Mouse (Mus musculus) embryo, embryonic 11 days (tissue): ENCODE results near the gene Haghl.

Source experiments
- DNase-seq: peaks from one replicate; pipeline ENCODE4 v3.0.0-alpha.2; 2015

The Haghl gene

DNA sequence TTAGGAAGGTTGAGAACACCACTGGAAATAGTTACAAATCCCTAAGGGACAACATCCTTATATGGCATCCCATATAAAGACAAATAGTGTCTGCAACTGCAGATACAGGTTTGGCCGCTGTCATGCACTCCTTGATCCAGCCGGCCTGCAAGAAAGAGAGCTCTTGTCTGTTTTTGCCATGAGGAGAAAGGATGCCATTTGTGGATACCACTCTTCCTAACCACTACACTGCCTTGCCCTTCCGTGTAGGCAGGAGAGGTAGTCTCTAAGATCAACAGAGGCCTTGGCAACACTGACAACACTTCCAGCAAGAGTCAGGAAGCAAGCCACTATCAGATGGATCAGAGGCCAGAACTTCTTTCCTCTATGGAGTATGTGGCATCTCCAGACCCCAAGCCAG, 807 bp upstream of the Haghl start, which contains the start of gene Ccdc78:
Gene Ccdc78 (plus strand): TSS at position 301 of the 400 bp plus-strand sequence.
- no peak for DNase-seq

- DNase-seq, result no peak
These were observed 1.5 kb downstream of the Haghl start for GRCm38 (mm10) chr17:25783861-25784574.

DNA sequence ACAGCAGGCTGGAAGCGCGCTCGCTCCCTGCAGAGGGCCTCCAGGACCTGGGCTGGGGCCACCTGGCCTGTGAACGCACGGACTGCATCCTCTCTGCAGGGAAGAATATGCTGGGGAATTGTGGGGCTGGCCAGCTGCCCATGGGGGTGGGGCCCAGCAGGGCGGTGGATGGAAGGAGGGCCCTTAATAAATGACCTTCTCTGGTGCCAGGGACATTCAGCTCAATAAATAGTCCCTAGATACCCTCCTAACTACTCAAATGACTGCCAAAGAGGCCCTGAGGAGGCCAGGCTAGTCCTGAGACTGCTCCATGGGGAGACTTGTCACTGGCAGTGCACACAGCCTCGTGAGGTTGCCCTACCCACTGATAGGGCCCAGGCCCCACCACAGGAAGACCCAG, 2.4 kb downstream of the Haghl start:
- DNase-seq, result no peak

DNA sequence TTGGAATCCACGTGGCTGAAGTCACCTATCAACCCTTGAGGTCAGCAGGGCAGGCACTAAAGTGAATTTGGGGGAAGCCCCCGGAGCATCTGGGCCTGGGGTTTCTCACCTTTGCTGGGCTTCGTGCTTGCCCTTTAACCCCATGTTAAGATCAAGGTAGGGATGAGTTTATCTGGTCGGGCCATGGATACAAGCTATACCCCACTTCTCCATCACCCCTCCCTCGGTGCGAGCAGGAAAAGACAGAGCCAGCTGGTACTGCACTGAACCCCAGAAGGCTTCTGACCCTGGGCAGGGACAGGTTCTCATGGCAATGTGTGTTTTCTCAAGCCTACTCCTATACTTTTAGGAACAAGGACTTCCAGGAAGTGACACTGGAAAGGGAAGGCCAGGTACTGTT, 4.1 kb downstream of the Haghl start:
- no peak for DNase-seq

GRCm38 (mm10) chr17:25777948-25778347, 7.5 kb downstream of the Haghl start:
- no peak for DNase-seq

DNA sequence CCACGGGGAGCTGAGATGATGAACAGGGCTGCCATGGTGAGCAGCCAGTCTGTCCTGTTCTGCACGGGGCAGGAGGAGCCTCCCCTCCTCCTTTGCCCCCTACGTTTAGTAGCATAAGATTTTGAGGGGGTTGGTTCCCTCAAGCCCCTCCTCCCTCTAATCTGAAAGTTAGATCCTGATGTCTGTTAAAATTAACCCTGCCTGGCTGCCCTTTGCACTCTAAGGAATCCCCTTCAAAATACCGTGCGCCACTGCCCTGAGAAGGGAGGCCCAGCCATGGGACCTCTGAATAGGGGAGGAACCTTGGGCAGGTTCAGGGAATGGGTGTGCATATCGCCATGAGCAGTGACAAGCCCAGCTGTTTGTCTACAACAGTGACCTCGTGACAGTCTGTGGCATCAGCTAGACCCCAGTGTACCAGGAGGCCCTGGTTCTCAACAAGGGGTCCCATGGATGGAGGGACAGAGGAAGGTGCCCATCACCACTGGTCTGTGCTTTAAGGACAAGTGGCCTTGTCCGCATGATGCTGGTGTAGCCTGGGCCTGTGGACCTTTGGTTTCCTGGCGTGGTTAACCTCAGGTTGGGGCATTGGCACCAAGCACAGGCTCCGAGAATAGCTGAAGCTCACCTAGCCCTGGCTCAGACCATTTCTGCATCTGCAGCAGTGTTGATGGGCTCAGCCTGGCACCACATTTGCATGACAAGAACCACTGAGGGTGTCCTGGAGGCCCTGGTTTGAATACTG, 10.0 kb downstream of the Haghl start:
- no peak for DNase-seq

DNA sequence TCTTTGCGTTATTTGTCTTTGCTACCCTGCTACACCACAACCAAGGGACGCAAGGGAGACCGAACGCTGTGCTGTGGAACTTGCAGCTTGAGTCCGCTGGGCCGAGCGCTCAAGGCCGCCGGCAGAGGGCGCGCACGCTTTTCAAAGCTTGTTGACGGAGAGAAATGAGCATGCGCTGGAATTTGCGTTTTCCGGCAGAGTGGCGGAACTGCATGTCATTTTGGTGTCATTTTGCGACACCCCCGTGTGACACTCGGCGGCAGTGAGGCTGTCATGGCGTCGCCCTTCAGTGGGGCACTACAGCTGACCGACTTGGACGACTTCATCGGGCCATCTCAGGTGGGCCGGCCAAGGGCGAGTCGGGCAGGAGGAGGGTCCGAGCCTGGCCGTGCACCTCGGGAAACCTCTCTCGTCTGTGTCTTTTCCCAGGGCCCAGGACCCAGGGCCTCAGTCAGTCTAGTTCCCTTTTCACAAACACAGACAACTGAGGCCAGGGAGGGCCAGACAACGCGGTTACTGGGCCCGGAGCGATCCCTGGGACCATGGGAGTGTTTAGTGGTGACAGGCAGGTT, 11.8 kb downstream of the Haghl start, which contains the start of gene Narfl:
Gene Narfl (plus strand): TSS at position 228 of the 572 bp plus-strand sequence.
- DNase-seq, result peak; percentile 97

- DNase-seq, result no peak
These were observed 16.1 kb downstream of the Haghl start for GRCm38 (mm10) chr17:25769331-25769730.

GRCm38 (mm10) chr17:25765886-25766285, 19.6 kb downstream of the Haghl start:
- DNase-seq, result peak; percentile 60

GRCm38 (mm10) chr17:25762591-25762990, 22.9 kb downstream of the Haghl start:
- DNase-seq, result no peak

DNA sequence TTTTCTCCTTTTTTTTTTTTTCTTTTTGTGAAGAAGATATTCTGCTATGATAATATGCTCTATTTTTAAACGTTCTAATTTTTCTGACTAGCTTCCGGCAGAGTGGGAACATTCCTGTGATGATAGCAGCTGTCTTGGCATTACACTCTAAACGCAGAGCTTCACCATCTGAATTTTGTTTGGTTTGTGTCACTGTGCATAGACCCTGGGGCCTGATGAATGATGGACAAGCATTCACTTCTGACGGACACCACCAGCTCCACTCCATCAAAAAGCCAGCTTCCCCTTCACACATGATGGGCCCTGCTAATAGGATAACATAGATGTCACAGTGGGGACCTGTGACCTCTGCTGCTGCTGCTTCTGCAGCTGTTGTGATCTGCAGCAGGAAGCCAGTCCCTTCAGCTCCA, 23.9 kb downstream of the Haghl start:
- DNase-seq, result peak; percentile 24

- no peak for DNase-seq
These were observed 25.3 kb downstream of the Haghl start for GRCm38 (mm10) chr17:25760148-25760547.

GRCm38 (mm10) chr17:25757691-25758090, 27.8 kb downstream of the Haghl start:
- DNase-seq, result no peak

DNA sequence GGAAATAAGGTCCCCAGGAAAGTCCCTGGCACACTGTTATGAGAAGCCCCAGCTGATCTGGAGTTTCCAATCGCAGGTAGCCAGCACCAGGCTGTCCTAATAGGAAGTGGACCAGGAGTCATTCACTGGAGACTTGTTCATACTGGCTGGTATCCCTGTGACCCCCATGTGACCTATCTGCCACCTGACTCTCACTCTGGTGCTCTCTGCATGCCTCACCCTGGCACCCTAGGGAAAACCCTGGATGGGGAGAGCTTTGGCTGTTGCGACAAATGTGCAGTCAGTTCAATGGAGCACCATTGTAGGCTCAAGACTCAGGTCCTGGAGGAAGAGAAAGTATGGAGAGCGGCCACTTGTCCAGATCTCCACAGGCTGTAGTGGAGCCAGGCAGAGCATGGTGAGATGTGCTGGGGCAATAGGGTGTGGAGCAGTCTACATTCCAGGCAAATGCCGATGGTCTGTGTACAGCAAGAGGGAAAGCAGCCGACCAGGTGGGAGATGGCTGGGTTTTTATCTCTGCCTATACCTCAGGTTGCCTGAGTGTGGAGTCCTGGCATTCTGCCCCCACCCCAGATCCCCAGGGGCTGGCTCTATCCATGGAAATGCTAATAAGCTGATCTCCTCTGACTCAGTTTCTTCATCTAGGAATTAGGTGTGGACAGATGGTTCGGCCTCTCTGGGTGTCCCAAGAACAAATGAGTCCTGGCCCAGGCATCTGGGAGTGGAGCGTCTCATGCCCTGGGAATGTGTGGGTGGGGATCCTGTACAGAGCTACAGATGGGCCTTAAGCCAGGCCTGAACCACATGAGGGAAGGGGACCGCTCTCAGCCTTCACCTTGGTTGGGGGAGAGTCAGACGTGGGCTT, 28.9 kb downstream of the Haghl start:
- DNase-seq, result no peak

- DNase-seq, result peak; percentile 34
These were observed 29.7 kb downstream of the Haghl start for GRCm38 (mm10) chr17:25755627-25756377.

- DNase-seq, result no peak
These were observed 30.4 kb downstream of the Haghl start for GRCm38 (mm10) chr17:25755086-25755485.

- no peak for DNase-seq
These were observed 31.2 kb downstream of the Haghl start, which contains the start of gene Msln for GRCm38 (mm10) chr17:25754241-25754640. Gene Msln, minus strand, starts transcription at chr17:25754378.

- no peak for DNase-seq
These were observed 34.0 kb downstream of the Haghl start for GRCm38 (mm10) chr17:25751446-25751845.

- no peak for DNase-seq
These were observed 36.2 kb downstream of the Haghl start for GRCm38 (mm10) chr17:25749314-25749713.

GRCm38 (mm10) chr17:25748238-25748637, 37.2 kb downstream of the Haghl start:
- DNase-seq, result no peak

- no peak for DNase-seq
These were observed 41.2 kb downstream of the Haghl start for GRCm38 (mm10) chr17:25744311-25744710.

- no peak for DNase-seq
These were observed 41.6 kb downstream of the Haghl start for GRCm38 (mm10) chr17:25743831-25744230.
